30 mouse cellular contexts compared by ENCODE assay signal in genomic region chr9:24779975-24780374, GRCm38 (mm10). TPM values are rescaled to one million over a fixed set of nuclear protein-coding genes. Genes with fewer than 3 reads are reported as not detected.
DNase-seq lines count a peak whose midpoint lies in the region; ATAC-seq and TF ChIP-seq lines count a peak whose summit lies in the region.
"Had no signal": no experiment of that assay in that cellular context is flagged by ENCODE, and none has a peak within 500 bp of the region (broad histone marks: within the 10 kb centered on the region; RNA-seq: fewer than 3 reads in every experiment).

No protein-coding gene starts in this region.

- no peak overlapping the region for H3K9ac ChIP-seq in forebrain, postnatal 0 days
- no peak overlapping the region for H3K9ac ChIP-seq in forebrain, embryonic 16.5 days (replicated peaks; ENCODE audit: low read depth, low read length)
- peak overlapping the region; percentile 84 for H3K9ac ChIP-seq in heart, embryonic 13.5 days
- no peak overlapping the region for H3K9ac ChIP-seq in heart, adult 2 months (ENCODE audit: low read depth, low read length)
- H3K9ac ChIP-seq in midbrain, embryonic 12.5 days (replicated peaks), result no peak overlapping the region
- no peak overlapping the region for H3K9ac ChIP-seq in midbrain, embryonic 16.5 days (ENCODE audit: low read depth, low read length)
- H3K9ac ChIP-seq in heart, embryonic 16.5 days (ENCODE audit: low read length), result no peak overlapping the region
- H3K9ac ChIP-seq: embryonic facial prominence, embryonic 13.5 days; forebrain, embryonic 15.5 days; hindbrain, embryonic 13.5 days; limb, embryonic 15.5 days; liver, embryonic 13.5 days had no signal

- TF ChIP-seq POLR2A in heart, adult 2 months (IDR thresholded peaks at IDR 0.05; ENCODE audit: insufficient read depth, low read depth, low read length), result no peak

- peaks cover 6% of the 10 kb centered on the region; the same call in 1 of the 2 replicates for H3K4me1 ChIP-seq in forebrain, postnatal 0 days (ENCODE audit: insufficient read depth)
- peaks cover 14% of the 10 kb centered on the region for H3K4me1 ChIP-seq in forebrain, embryonic 16.5 days (replicated peaks; ENCODE audit: control insufficient read depth, insufficient read depth, low read length)
- H3K4me1 ChIP-seq in heart, embryonic 13.5 days, result peaks cover 70% of the 10 kb centered on the region
- H3K4me1 ChIP-seq in heart, adult 2 months (ENCODE audit: control insufficient read depth, insufficient read depth, low read length), result peaks cover 2% of the 10 kb centered on the region
- H3K4me1 ChIP-seq in midbrain, embryonic 12.5 days, result peaks cover 22% of the 10 kb centered on the region
- H3K4me1 ChIP-seq in midbrain, embryonic 16.5 days (ENCODE audit: control insufficient read depth, insufficient read depth, low read length), result peaks cover 7% of the 10 kb centered on the region
- peaks cover 28% of the 10 kb centered on the region for H3K4me1 ChIP-seq in heart, embryonic 16.5 days (ENCODE audit: control insufficient read depth, insufficient read depth, low read length)
- H3K4me1 ChIP-seq: liver, embryonic 13.5 days had no signal

- H3K4me2 ChIP-seq in forebrain, postnatal 0 days (ENCODE audit: low read depth), result no peak overlapping the region
- no peak overlapping the region for H3K4me2 ChIP-seq in forebrain, embryonic 16.5 days (ENCODE audit: low read length)
- peak overlapping the region; percentile 84 for H3K4me2 ChIP-seq in heart, embryonic 13.5 days
- peak overlapping the region; percentile 63; the same call in 1 of the 2 replicates for H3K4me2 ChIP-seq in midbrain, embryonic 12.5 days (replicated peaks)
- no peak overlapping the region for H3K4me2 ChIP-seq in midbrain, embryonic 16.5 days (ENCODE audit: low read length)
- H3K4me2 ChIP-seq in heart, embryonic 16.5 days (ENCODE audit: low read depth, low read length), result peak overlapping the region; percentile 86; the same call in 1 of the 2 replicates

- no peaks in the 10 kb centered on the region for H3K79me2 ChIP-seq in heart, adult 2 months (replicated peaks; ENCODE audit: control insufficient read depth, insufficient read depth, low read length)

- H3K27ac ChIP-seq in forebrain, postnatal 0 days (ENCODE audit: low read depth, low read length), result no peak overlapping the region
- H3K27ac ChIP-seq in forebrain, embryonic 16.5 days (ENCODE audit: low read length), result no peak overlapping the region
- H3K27ac ChIP-seq in heart, embryonic 13.5 days (replicated peaks), result peak overlapping the region; percentile 87
- no peak overlapping the region for H3K27ac ChIP-seq in heart, adult 2 months
- no peak overlapping the region for H3K27ac ChIP-seq in midbrain, embryonic 12.5 days (replicated peaks)
- no peak overlapping the region for H3K27ac ChIP-seq in midbrain, embryonic 16.5 days (ENCODE audit: low read length)
- peak overlapping the region; percentile 77 for H3K27ac ChIP-seq in heart, embryonic 16.5 days (ENCODE audit: low read length)
- H3K27ac ChIP-seq: embryonic facial prominence, embryonic 13.5 days; forebrain, embryonic 10.5 days; forebrain, embryonic 15.5 days; hindbrain, embryonic 13.5 days; kidney, postnatal 0 days; limb, embryonic 10.5 days; limb, embryonic 15.5 days; liver, embryonic 13.5 days had no signal

- no peak for ATAC-seq in forebrain, postnatal 0 days
- ATAC-seq in forebrain, embryonic 16.5 days, result no peak
- ATAC-seq in heart, embryonic 13.5 days (ENCODE audit: extremely low read depth, insufficient number of reproducible peaks, low FRiP score, low TSS enrichment), result no peak
- no peak for ATAC-seq in midbrain, embryonic 12.5 days (ENCODE audit: low FRiP score, low read depth)
- no peak for ATAC-seq in midbrain, embryonic 16.5 days
- no peak for ATAC-seq in heart, embryonic 16.5 days (replicated peaks; ENCODE audit: extremely low read depth, insufficient read depth, low FRiP score)

- no peaks in the 10 kb centered on the region for H3K9me3 ChIP-seq in forebrain, postnatal 0 days (ENCODE audit: low read length)
- H3K9me3 ChIP-seq in forebrain, embryonic 16.5 days (ENCODE audit: control insufficient read depth, low read length), result no peaks in the 10 kb centered on the region
- no peaks in the 10 kb centered on the region for H3K9me3 ChIP-seq in heart, embryonic 13.5 days
- no peaks in the 10 kb centered on the region for H3K9me3 ChIP-seq in midbrain, embryonic 12.5 days
- no peaks in the 10 kb centered on the region for H3K9me3 ChIP-seq in midbrain, embryonic 16.5 days (replicated peaks; ENCODE audit: control insufficient read depth, low read length, poor library complexity, severe bottlenecking)
- no peaks in the 10 kb centered on the region for H3K9me3 ChIP-seq in heart, embryonic 16.5 days (replicated peaks; ENCODE audit: control insufficient read depth, low read length)
- H3K9me3 ChIP-seq: embryonic facial prominence, embryonic 13.5 days; forebrain, embryonic 10.5 days; forebrain, embryonic 15.5 days; hindbrain, embryonic 13.5 days; limb, embryonic 10.5 days; limb, embryonic 15.5 days; liver, embryonic 13.5 days had no signal

- intact Hi-C loops in heart, adult 2 months (cut with DNase I), result no loop called here

- TF ChIP-seq EP300 in heart, adult 2 months (IDR thresholded peaks at IDR 0.05; ENCODE audit: insufficient read depth, low read depth, low read length), result no peak

- 5% methylated on average over 3 of the region's 3 CpGs for WGBS in forebrain, postnatal 0 days
- WGBS in forebrain, embryonic 16.5 days, result 2% methylated on average over 3 of the region's 3 CpGs
- WGBS in heart, embryonic 13.5 days, result 26% methylated on average over 3 of the region's 3 CpGs
- 62% methylated on average over 3 of the region's 3 CpGs for WGBS in heart, adult 2 months
- WGBS in midbrain, embryonic 12.5 days, result 3% methylated on average over 3 of the region's 3 CpGs
- 3% methylated on average over 3 of the region's 3 CpGs for WGBS in midbrain, embryonic 16.5 days
- WGBS in heart, embryonic 16.5 days, result 41% methylated on average over 3 of the region's 3 CpGs

- H3K4me3 ChIP-seq in forebrain, postnatal 0 days (ENCODE audit: low read depth, low read length), result no peak overlapping the region
- no peak overlapping the region for H3K4me3 ChIP-seq in forebrain, embryonic 16.5 days (replicated peaks; ENCODE audit: low read length)
- no peak overlapping the region for H3K4me3 ChIP-seq in heart, embryonic 13.5 days
- H3K4me3 ChIP-seq in heart, adult 2 months, result no peak overlapping the region
- H3K4me3 ChIP-seq in midbrain, embryonic 12.5 days, result no peak overlapping the region
- no peak overlapping the region for H3K4me3 ChIP-seq in midbrain, embryonic 16.5 days (ENCODE audit: low read depth, low read length)
- H3K4me3 ChIP-seq in heart, embryonic 16.5 days (ENCODE audit: low read length), result no peak overlapping the region; the same call in 1 of the 2 replicates

- DNase-seq in forebrain, postnatal 0 days, result peak; percentile 13
- no peak for DNase-seq in heart, adult 2 months
- no peak for DNase-seq in layer of hippocampus, adult 8-10 months (ENCODE audit: low spot score in 2 of 2)
- DNase-seq: adrenal gland, postnatal 14 days; cerebellum, adult 11-12 months; cerebellum, adult 9-11 months; kidney, adult 8-10 months; kidney, postnatal 4 days; layer of hippocampus, postnatal 36 days; liver, embryonic 13.5 days; lung, adult 2 months; lung, postnatal 14 days; thymus, postnatal 4 days had no signal

- no peaks in the 10 kb centered on the region for H3K36me3 ChIP-seq in forebrain, postnatal 0 days (ENCODE audit: insufficient read depth)
- no peaks in the 10 kb centered on the region for H3K36me3 ChIP-seq in forebrain, embryonic 16.5 days (ENCODE audit: control insufficient read depth, insufficient read depth)
- H3K36me3 ChIP-seq in heart, embryonic 13.5 days, result no peaks in the 10 kb centered on the region
- H3K36me3 ChIP-seq in heart, adult 2 months (ENCODE audit: control insufficient read depth, insufficient read depth, low read length), result no peaks in the 10 kb centered on the region
- H3K36me3 ChIP-seq in midbrain, embryonic 12.5 days, result no peaks in the 10 kb centered on the region
- H3K36me3 ChIP-seq in midbrain, embryonic 16.5 days (ENCODE audit: control insufficient read depth, insufficient read depth, low read length), result no peaks in the 10 kb centered on the region
- no peaks in the 10 kb centered on the region for H3K36me3 ChIP-seq in heart, embryonic 16.5 days (ENCODE audit: control insufficient read depth, insufficient read depth)
- H3K36me3 ChIP-seq: embryonic facial prominence, embryonic 13.5 days; forebrain, embryonic 10.5 days; forebrain, embryonic 15.5 days; hindbrain, embryonic 13.5 days; limb, embryonic 10.5 days; limb, embryonic 15.5 days; liver, embryonic 13.5 days had no signal

- peaks cover 76% of the 10 kb centered on the region for H3K27me3 ChIP-seq in forebrain, postnatal 0 days (ENCODE audit: insufficient read depth, low read length)
- H3K27me3 ChIP-seq in forebrain, embryonic 16.5 days (replicated peaks; ENCODE audit: control insufficient read depth, insufficient read depth, low read length), result peaks cover 61% of the 10 kb centered on the region
- peaks cover 6% of the 10 kb centered on the region; the same call in 1 of the 2 replicates for H3K27me3 ChIP-seq in heart, embryonic 13.5 days (replicated peaks)
- peaks cover 1% of the 10 kb centered on the region; the same call in 1 of the 2 replicates for H3K27me3 ChIP-seq in heart, adult 2 months (ENCODE audit: control insufficient read depth, insufficient read depth, low read length)
- peaks cover 79% of the 10 kb centered on the region for H3K27me3 ChIP-seq in midbrain, embryonic 12.5 days
- peaks cover 58% of the 10 kb centered on the region for H3K27me3 ChIP-seq in midbrain, embryonic 16.5 days (ENCODE audit: control insufficient read depth, insufficient read depth, low read depth, low read length)
- peaks cover 4% of the 10 kb centered on the region for H3K27me3 ChIP-seq in heart, embryonic 16.5 days (ENCODE audit: control insufficient read depth, insufficient read depth, low read length)

- no peak for TF ChIP-seq CTCF in forebrain, postnatal 0 days (IDR thresholded peaks at IDR 0.05; ENCODE audit: low read depth)
- no peak for TF ChIP-seq CTCF in heart, adult 2 months (IDR thresholded peaks at IDR 0.05)

RNA-seq across cellular contexts. Expression of gene Tbx20, which starts 5.9 kb away (rescaled TPM):
- total RNA-seq in forebrain, postnatal 0 days (2014; rRNA removed), result 0.05 TPM in 1 of 2 replicates, not detected in the other
- polyA plus RNA-seq in forebrain, postnatal 0 days (2015; fragmentation: Nextera tagmentation; extraction: Ambion mirVana), result not detected in 2 replicates
- not detected in 2 replicates for polyA plus RNA-seq in forebrain, embryonic 16.5 days (2015; fragmentation: Nextera tagmentation; extraction: Ambion mirVana)
- polyA plus RNA-seq in heart, embryonic 13.5 days (2015; fragmentation: Nextera tagmentation; extraction: Ambion mirVana), result 68.8 and 69.5 TPM in 2 replicates
- total RNA-seq in heart, adult 2 months (2021), result 10 to 100 TPM; 83.0 to 83.2 TPM
- polyA plus RNA-seq in heart, adult 2 months (2012; rRNA removed), result 33.9 and 45.2 TPM in 2 replicates
- 0.14 and 0.21 TPM in 2 replicates for polyA plus RNA-seq in midbrain, embryonic 12.5 days (2016; fragmentation: Nextera tagmentation; extraction: Ambion mirVana)
- 0.04 and 0.30 TPM in 2 replicates for polyA plus RNA-seq in midbrain, embryonic 16.5 days (2015; fragmentation: Nextera tagmentation; extraction: Ambion mirVana)
- 67.6 and 68.9 TPM in 2 replicates for polyA plus RNA-seq in heart, embryonic 16.5 days (2015; fragmentation: Nextera tagmentation; extraction: Ambion mirVana)
- total RNA-seq in layer of hippocampus, adult 8-10 months (2022), result not detected
- total RNA-seq: gastrocnemius, adult 8-10 months; layer of hippocampus, postnatal 36 days; left cerebral cortex, postnatal 10 days; megakaryocyte progenitor cell, adult 5-6 weeks; MEL had no signal
- polyA plus RNA-seq: kidney, postnatal 0 days; limb, embryonic 15.5 days; thymus, postnatal 0 days had no signal

Comparison
In these comparisons a context has a peak if more than half of its experiments do, and no peak if none do; other contexts are left out.
1. H3K27ac ChIP-seq: peak in heart, embryonic 13.5 days (single experiment) and heart, embryonic 16.5 days (single experiment); none in forebrain, postnatal 0 days (single experiment), forebrain, embryonic 16.5 days (single experiment), heart, adult 2 months (single experiment), midbrain, embryonic 12.5 days (single experiment) and midbrain, embryonic 16.5 days (single experiment).
2. H3K4me2 ChIP-seq: peak in heart, embryonic 13.5 days (single experiment), midbrain, embryonic 12.5 days (single experiment) and heart, embryonic 16.5 days (single experiment); none in forebrain, postnatal 0 days (single experiment), forebrain, embryonic 16.5 days (single experiment) and midbrain, embryonic 16.5 days (single experiment).
3. RNA of gene Tbx20, which starts 5.9 kb away (polyA plus RNA-seq): 68.8 to 69.5 TPM in heart, embryonic 13.5 days, 67.6 to 68.9 TPM in heart, embryonic 16.5 days and 33.9 to 45.2 TPM in heart, adult 2 months; 0.04 to 0.30 TPM in midbrain, embryonic 16.5 days, 0.14 to 0.21 TPM in midbrain, embryonic 12.5 days, not detected in forebrain, embryonic 16.5 days and not detected in forebrain, postnatal 0 days; every median in the first group is over 10 times any median in the second.